13 mouse cellular contexts compared by ENCODE assay signal in the genomic region with DNA sequence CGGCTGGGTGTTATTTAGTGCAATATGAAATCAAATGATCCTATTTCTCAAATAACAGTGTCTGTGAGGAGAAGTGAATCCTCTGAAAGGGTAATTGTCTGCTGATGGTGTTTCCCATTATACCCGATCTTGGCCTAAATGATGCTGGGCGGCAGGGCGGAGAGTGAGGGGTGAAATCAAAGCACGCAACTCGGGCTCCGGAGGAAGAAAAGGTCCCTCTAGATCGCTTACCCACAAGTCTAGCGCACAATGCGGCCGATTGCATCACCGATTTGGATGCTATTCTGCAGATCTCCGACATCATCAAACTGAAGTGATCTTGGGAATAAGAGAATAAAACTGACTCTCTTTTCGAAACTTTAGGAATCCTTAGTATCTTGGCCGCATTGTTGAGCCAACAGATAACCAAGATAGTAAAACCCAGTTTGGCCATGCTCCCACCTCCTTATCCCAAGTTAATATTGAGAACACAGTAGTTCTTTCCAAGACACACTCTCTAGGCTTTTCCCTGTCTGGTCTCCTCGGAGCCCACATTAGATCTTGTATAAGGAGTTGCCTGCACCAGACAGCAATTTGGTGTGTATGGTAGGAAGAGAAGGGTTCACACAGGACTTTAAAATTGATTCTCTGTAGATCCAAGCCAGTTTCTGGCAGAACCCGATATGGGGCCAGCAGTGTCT. TPM values are rescaled to one million over a fixed set of nuclear protein-coding genes. Genes with fewer than 3 reads are reported as not detected.
DNase-seq lines count a peak whose midpoint lies in the region; ATAC-seq and TF ChIP-seq lines count a peak whose summit lies in the region.
"Had no signal": no experiment of that assay in that cellular context is flagged by ENCODE, and none has a peak within 500 bp of the region (broad histone marks: within the 10 kb centered on the region; RNA-seq: fewer than 3 reads in every experiment).

No protein-coding gene starts in this region.

- peak; percentile 64 for DNase-seq in intestine, embryonic 14.5 days (ENCODE audit: low spot score)
- DNase-seq in embryonic facial prominence, embryonic 11.5 days (ENCODE audit: low spot score): peak; percentile 37
- peak; percentile 55 for DNase-seq in limb, embryonic 10.5 days (ENCODE audit: low spot score)
- no peak for DNase-seq in adrenal gland, adult 8-10 months
- DNase-seq: adrenal gland, postnatal 36 days; cerebellum, adult 9-11 months had no signal

- 5% methylated on average over 17 of the region's 17 CpGs for WGBS in intestine, embryonic 14.5 days
- 10% methylated on average over 17 of the region's 17 CpGs for WGBS in intestine, postnatal 0 days
- WGBS in embryonic facial prominence, embryonic 11.5 days: 3% methylated on average over 17 of the region's 17 CpGs
- WGBS in limb, embryonic 10.5 days: 4% methylated on average over 17 of the region's 17 CpGs
- 7% methylated on average over 17 of the region's 17 CpGs for WGBS in neural tube, embryonic 14.5 days
- 7% methylated on average over 17 of the region's 17 CpGs for WGBS in intestine, embryonic 16.5 days

- no peaks in the 10 kb centered on the region for H3K9me3 ChIP-seq in intestine, embryonic 14.5 days (ENCODE audit: control insufficient read depth, low read length)
- no peaks in the 10 kb centered on the region for H3K9me3 ChIP-seq in intestine, postnatal 0 days (ENCODE audit: control insufficient read depth)
- no peaks in the 10 kb centered on the region for H3K9me3 ChIP-seq in embryonic facial prominence, embryonic 11.5 days (replicated peaks; ENCODE audit: control insufficient read depth, low read length)
- H3K9me3 ChIP-seq in limb, embryonic 10.5 days (replicated peaks): no peaks in the 10 kb centered on the region
- no peaks in the 10 kb centered on the region for H3K9me3 ChIP-seq in neural tube, embryonic 14.5 days (ENCODE audit: control insufficient read depth, low read length)
- no peaks in the 10 kb centered on the region for H3K9me3 ChIP-seq in intestine, embryonic 16.5 days (ENCODE audit: control insufficient read depth, low read length)

- H3K4me3 ChIP-seq in intestine, embryonic 14.5 days (ENCODE audit: low read depth, low read length): no peak overlapping the region
- no peak overlapping the region for H3K4me3 ChIP-seq in intestine, postnatal 0 days (ENCODE audit: low read depth, low read length)
- H3K4me3 ChIP-seq in embryonic facial prominence, embryonic 11.5 days (ENCODE audit: low read depth, low read length): no peak overlapping the region
- H3K4me3 ChIP-seq in limb, embryonic 10.5 days: no peak overlapping the region
- H3K4me3 ChIP-seq in neural tube, embryonic 14.5 days (ENCODE audit: low read depth, low read length): peak overlapping the region; percentile 9; the same call in 1 of the 2 replicates
- no peak overlapping the region for H3K4me3 ChIP-seq in intestine, embryonic 16.5 days (ENCODE audit: low read length)
- H3K4me3 ChIP-seq: erythroblast, embryonic 14.5 days had no signal

- ATAC-seq in intestine, embryonic 14.5 days (replicated peaks; ENCODE audit: low FRiP score, low TSS enrichment, low read depth): no peak
- no peak for ATAC-seq in intestine, postnatal 0 days
- no peak for ATAC-seq in embryonic facial prominence, embryonic 11.5 days (replicated peaks; ENCODE audit: insufficient number of reproducible peaks, low FRiP score, low TSS enrichment, low read depth)
- no peak for ATAC-seq in neural tube, embryonic 14.5 days (ENCODE audit: low read depth)
- ATAC-seq in megakaryocyte, adult 5-6 weeks (ENCODE audit: poor library complexity, severe bottlenecking): no peak
- no peak for ATAC-seq in intestine, embryonic 16.5 days
- ATAC-seq: Patski had no signal

- peaks cover 100% of the 10 kb centered on the region for H3K27me3 ChIP-seq in intestine, embryonic 14.5 days (replicated peaks; ENCODE audit: control insufficient read depth, insufficient read depth, low read length)
- H3K27me3 ChIP-seq in intestine, postnatal 0 days (replicated peaks; ENCODE audit: control insufficient read depth, insufficient read depth, low read length): peaks cover 99% of the 10 kb centered on the region
- peaks cover 61% of the 10 kb centered on the region for H3K27me3 ChIP-seq in embryonic facial prominence, embryonic 11.5 days (ENCODE audit: control insufficient read depth, insufficient read depth, low read length)
- H3K27me3 ChIP-seq in limb, embryonic 10.5 days (ENCODE audit: low read depth, poor library complexity, severe bottlenecking): peaks cover 100% of the 10 kb centered on the region
- H3K27me3 ChIP-seq in neural tube, embryonic 14.5 days (ENCODE audit: control insufficient read depth, insufficient read depth, low read length): peaks cover 36% of the 10 kb centered on the region
- H3K27me3 ChIP-seq in intestine, embryonic 16.5 days (replicated peaks; ENCODE audit: control insufficient read depth, insufficient read depth, low read length): peaks cover 74% of the 10 kb centered on the region

- H3K4me2 ChIP-seq in intestine, embryonic 14.5 days (ENCODE audit: low read length): no peak overlapping the region
- no peak overlapping the region for H3K4me2 ChIP-seq in intestine, postnatal 0 days (replicated peaks; ENCODE audit: low read depth)
- H3K4me2 ChIP-seq in embryonic facial prominence, embryonic 11.5 days (ENCODE audit: low read depth, low read length): no peak overlapping the region
- peak overlapping the region; percentile 53 for H3K4me2 ChIP-seq in neural tube, embryonic 14.5 days (ENCODE audit: low read depth, low read length)
- no peak overlapping the region for H3K4me2 ChIP-seq in intestine, embryonic 16.5 days (ENCODE audit: low read depth, low read length)

- no peak overlapping the region for H3K9ac ChIP-seq in intestine, embryonic 14.5 days (ENCODE audit: low read length)
- no peak overlapping the region for H3K9ac ChIP-seq in intestine, postnatal 0 days (ENCODE audit: low read depth, low read length)
- H3K9ac ChIP-seq in embryonic facial prominence, embryonic 11.5 days (replicated peaks; ENCODE audit: low read length): no peak overlapping the region
- no peak overlapping the region for H3K9ac ChIP-seq in neural tube, embryonic 14.5 days (replicated peaks; ENCODE audit: low read depth, low read length)
- H3K9ac ChIP-seq in intestine, embryonic 16.5 days (ENCODE audit: low read depth, low read length): no peak overlapping the region

- TF ChIP-seq CTCF in intestine, postnatal 0 days (IDR thresholded peaks at IDR 0.05; ENCODE audit: low read depth): no peak

- H3K4me1 ChIP-seq in intestine, embryonic 14.5 days (replicated peaks; ENCODE audit: control insufficient read depth, insufficient read depth, low read length): no peaks in the 10 kb centered on the region
- H3K4me1 ChIP-seq in intestine, postnatal 0 days (replicated peaks; ENCODE audit: control insufficient read depth, insufficient read depth, low read length): 0 out of 2 replicates have a peak, but pooled peaks cover 5% of the 10 kb centered on the region
- H3K4me1 ChIP-seq in embryonic facial prominence, embryonic 11.5 days (ENCODE audit: control insufficient read depth, insufficient read depth, low read length): peaks cover 4% of the 10 kb centered on the region
- peaks cover 26% of the 10 kb centered on the region for H3K4me1 ChIP-seq in limb, embryonic 10.5 days
- peaks cover 19% of the 10 kb centered on the region for H3K4me1 ChIP-seq in neural tube, embryonic 14.5 days (ENCODE audit: control insufficient read depth, insufficient read depth, low read length)
- H3K4me1 ChIP-seq in intestine, embryonic 16.5 days (ENCODE audit: control insufficient read depth, insufficient read depth, low read length): peaks cover 12% of the 10 kb centered on the region; the same call in 1 of the 2 replicates

- no peak overlapping the region for H3K27ac ChIP-seq in intestine, embryonic 14.5 days (ENCODE audit: low read depth)
- no peak overlapping the region for H3K27ac ChIP-seq in intestine, postnatal 0 days (ENCODE audit: low read depth, low read length)
- no peak overlapping the region for H3K27ac ChIP-seq in embryonic facial prominence, embryonic 11.5 days (replicated peaks; ENCODE audit: low read depth, low read length)
- H3K27ac ChIP-seq in limb, embryonic 10.5 days: no peak overlapping the region
- peak overlapping the region; percentile 89 for H3K27ac ChIP-seq in neural tube, embryonic 14.5 days (ENCODE audit: low read depth, low read length)
- H3K27ac ChIP-seq in intestine, embryonic 16.5 days (ENCODE audit: low read length): no peak overlapping the region
- H3K27ac ChIP-seq: macrophage had no signal

- H3K36me3 ChIP-seq in intestine, embryonic 14.5 days (ENCODE audit: control insufficient read depth, insufficient read depth, low read length): no peaks in the 10 kb centered on the region
- H3K36me3 ChIP-seq in intestine, postnatal 0 days (ENCODE audit: control insufficient read depth, insufficient read depth): no peaks in the 10 kb centered on the region
- no peaks in the 10 kb centered on the region for H3K36me3 ChIP-seq in embryonic facial prominence, embryonic 11.5 days (replicated peaks; ENCODE audit: control insufficient read depth, insufficient read depth, low read depth, low read length)
- no peaks in the 10 kb centered on the region for H3K36me3 ChIP-seq in limb, embryonic 10.5 days
- no peaks in the 10 kb centered on the region for H3K36me3 ChIP-seq in neural tube, embryonic 14.5 days (ENCODE audit: control insufficient read depth, insufficient read depth, low read length)
- no peaks in the 10 kb centered on the region for H3K36me3 ChIP-seq in intestine, embryonic 16.5 days (ENCODE audit: control insufficient read depth, insufficient read depth, low read length)

RNA-seq across cellular contexts. Expression of a gene that starts 18.7 kb away (rescaled TPM):
- polyA plus RNA-seq in intestine, embryonic 14.5 days (2014; fragmentation: Nextera tagmentation; extraction: Ambion mirVana): 26.9 and 30.0 TPM in 2 replicates
- polyA plus RNA-seq in intestine, postnatal 0 days (2015; fragmentation: Nextera tagmentation; extraction: Ambion mirVana): 9.3 and 9.8 TPM in 2 replicates
- 32.5 and 37.4 TPM in 2 replicates for polyA plus RNA-seq in embryonic facial prominence, embryonic 11.5 days (2014; fragmentation: Nextera tagmentation; extraction: Ambion mirVana)
- polyA plus RNA-seq in limb, embryonic 10.5 days (2016; fragmentation: Nextera tagmentation; extraction: Ambion mirVana): 24.8 and 26.2 TPM in 2 replicates
- polyA plus RNA-seq in neural tube, embryonic 14.5 days (2014; fragmentation: Nextera tagmentation; extraction: Ambion mirVana): 28.7 and 31.3 TPM in 2 replicates
- total RNA-seq in megakaryocyte, adult 5-6 weeks (2015): 40.8 and 49.4 TPM in 2 replicates
- 27.0 and 27.4 TPM in 2 replicates for total RNA-seq in megakaryocyte, adult 5-6 weeks (2017)
- 10 to 100 TPM; 39.3 to 55.2 (median 50.1) TPM for total RNA-seq in adrenal gland, adult 8-10 months (2022)
- polyA plus RNA-seq in intestine, embryonic 16.5 days (2015; fragmentation: Nextera tagmentation; extraction: Ambion mirVana): 18.3 and 20.7 TPM in 2 replicates
